Mouse (Mus musculus): ENCODE measurements around the gene Acot10. TPM values are rescaled to one million over a fixed set of nuclear protein-coding genes. Genes with fewer than 3 reads are reported as not detected.
"Not testable (repeated sequence)": the region's sequence is repeated elsewhere in the genome, so short reads cannot be mapped to it uniquely, and the experiment has no call there.

Acot10 gene
- polyA plus RNA-seq (2012; rRNA removed): not detected in 2 replicates
- 0.06 TPM in 1 of 2 replicates, not detected in the other for polyA plus RNA-seq (2014; fragmentation: Nextera tagmentation; extraction: Ambion mirVana)

DNA sequence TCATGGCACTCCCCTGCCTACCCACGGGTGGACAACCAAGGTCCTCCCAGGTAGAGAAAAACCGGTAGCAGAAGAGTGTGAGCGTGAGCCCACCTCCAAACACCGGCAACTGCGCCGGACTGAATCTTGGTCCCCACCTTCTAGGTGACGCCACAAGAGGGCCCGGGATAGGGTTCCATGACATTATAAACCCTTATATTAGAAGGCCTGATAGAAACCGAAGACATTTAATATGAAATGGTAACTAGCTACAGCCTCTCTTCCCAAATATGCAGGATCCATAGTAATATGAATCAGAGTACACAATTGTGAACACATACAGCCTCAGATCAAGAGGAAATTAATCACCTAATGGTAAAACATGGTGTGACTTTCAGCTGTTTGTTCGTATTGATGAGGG, at the start of gene Acot10:
Gene Acot10 (minus strand): TSS at position 101 of the 400 bp plus-strand sequence.
- 79% methylated on average over 10 of the region's 10 CpGs for WGBS (ENCODE audit: insufficient replicate concordance)

DNA sequence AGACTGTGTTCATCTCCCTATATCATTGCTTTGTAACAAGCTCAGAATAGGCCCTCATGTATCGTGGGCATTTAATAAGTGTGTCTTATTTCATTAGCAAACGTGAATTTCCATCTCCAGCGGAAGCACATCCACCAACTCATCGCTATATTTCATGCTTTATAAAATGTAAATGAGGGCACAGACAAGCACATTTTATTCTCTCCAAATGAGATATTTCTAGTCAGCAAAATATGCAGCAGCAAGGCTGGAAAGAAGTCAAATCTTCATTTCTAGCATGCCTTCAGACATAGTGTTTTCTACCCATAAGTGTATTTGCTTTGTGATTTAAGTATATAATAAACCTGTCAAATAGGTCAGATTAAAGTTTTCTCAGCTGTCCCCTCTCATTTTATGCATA, 45.3 kb upstream of the Acot10 start:
- ATAC-seq (ENCODE audit: insufficient read depth): no peak
- 62% methylated on average over 4 of the region's 4 CpGs for WGBS (ENCODE audit: insufficient replicate concordance)
- H3K4me2 ChIP-seq (ENCODE audit: low read depth): no peak overlapping the region
- H3K4me3 ChIP-seq (ENCODE audit: insufficient read depth in 1 of 2, low read depth in 2 of 2, low read length in 2 of 2): no peak overlapping the region
- no peaks in the 10 kb centered on the region for H3K36me3 ChIP-seq (replicated peaks; ENCODE audit: control insufficient read depth, insufficient read depth, low read depth)
- TF ChIP-seq EP300 (IDR thresholded peaks at IDR 0.05; ENCODE audit: low read depth) (no peak), CTCF (IDR thresholded peaks at IDR 0.05; ENCODE audit: low read depth) (no peak)
- DNase-seq (ENCODE audit: low read depth in 3 of 3, low spot score in 3 of 3): no peak
- no peaks in the 10 kb centered on the region for H3K27me3 ChIP-seq (ENCODE audit: control insufficient read depth, insufficient read depth, low read length)
- H3K27ac ChIP-seq: no peak overlapping the region
- H3K4me1 ChIP-seq (replicated peaks; ENCODE audit: control insufficient read depth in 2 of 2, insufficient read depth in 2 of 2, low read length in 1 of 2): no peaks in the 10 kb centered on the region
- no peaks in the 10 kb centered on the region for H3K9me3 ChIP-seq (ENCODE audit: control insufficient read depth, low read length)
- no peak overlapping the region for H3K9ac ChIP-seq (replicated peaks)

More for the DNA sequence above, at the start of gene Acot10:
- Histone ChIP-seq H3K4me1 (replicated peaks; ENCODE audit: control insufficient read depth in 2 of 2, insufficient read depth in 2 of 2, low read length in 1 of 2) (no peaks in the 10 kb centered on the region), H3K36me3 (replicated peaks; ENCODE audit: control insufficient read depth, insufficient read depth, low read depth) (no peaks in the 10 kb centered on the region), H3K27ac (no peak within 1 kb of the TSS), H3K27me3 (ENCODE audit: control insufficient read depth, insufficient read depth, low read length) (no peaks in the 10 kb centered on the region), H3K4me3 (ENCODE audit: insufficient read depth in 1 of 2, low read depth in 2 of 2, low read length in 2 of 2) (no peak within 1 kb of the TSS), H3K9me3 (ENCODE audit: control insufficient read depth, low read length) (no peaks in the 10 kb centered on the region), H3K4me2 (ENCODE audit: low read depth) (no peak within 1 kb of the TSS), H3K9ac (replicated peaks) (no peak within 1 kb of the TSS)
- TF ChIP-seq EP300 (IDR thresholded peaks at IDR 0.05; ENCODE audit: low read depth) (no peak), CTCF (IDR thresholded peaks at IDR 0.05; ENCODE audit: low read depth) (no peak)
- ATAC-seq (ENCODE audit: insufficient read depth) (no peak), DNase-seq (ENCODE audit: low read depth in 3 of 3, low spot score in 3 of 3) (no peak)

DNA sequence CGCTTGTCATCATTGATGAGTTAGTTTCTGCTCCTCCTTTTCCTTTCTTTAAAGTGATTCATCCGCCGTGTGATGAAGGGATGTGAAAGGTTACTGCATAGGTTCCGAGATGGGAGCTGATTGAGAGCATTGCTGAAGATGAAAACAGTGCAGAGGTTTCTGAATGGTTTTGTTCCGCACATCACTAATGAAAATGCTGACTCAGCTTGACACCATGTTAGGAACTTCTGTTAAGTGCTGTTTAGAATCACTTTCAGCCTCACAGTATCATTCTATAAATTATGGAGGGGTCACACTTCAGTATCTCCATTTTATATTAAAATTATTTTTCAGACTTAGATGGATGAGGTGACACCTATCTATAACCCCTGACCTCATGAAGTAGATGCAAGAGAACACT, 29.7 kb upstream of the Acot10 start:
- ATAC-seq (ENCODE audit: insufficient read depth): no peak
- WGBS (ENCODE audit: insufficient replicate concordance): 59% methylated on average over 5 of the region's 5 CpGs
- no peak overlapping the region for H3K27ac ChIP-seq
- no peaks in the 10 kb centered on the region for H3K4me1 ChIP-seq (replicated peaks; ENCODE audit: control insufficient read depth in 2 of 2, insufficient read depth in 2 of 2, low read length in 1 of 2)
- no peaks in the 10 kb centered on the region for H3K9me3 ChIP-seq (ENCODE audit: control insufficient read depth, low read length)
- no peak for TF ChIP-seq CTCF (IDR thresholded peaks at IDR 0.05; ENCODE audit: low read depth)
- H3K4me2 ChIP-seq (ENCODE audit: low read depth): no peak overlapping the region
- no peak overlapping the region for H3K4me3 ChIP-seq (ENCODE audit: insufficient read depth in 1 of 2, low read depth in 2 of 2, low read length in 2 of 2)
- H3K36me3 ChIP-seq (replicated peaks; ENCODE audit: control insufficient read depth, insufficient read depth, low read depth): no peaks in the 10 kb centered on the region
- no peak for DNase-seq (ENCODE audit: low read depth in 3 of 3, low spot score in 3 of 3)
- no peak overlapping the region for H3K9ac ChIP-seq (replicated peaks)
- H3K27me3 ChIP-seq (ENCODE audit: control insufficient read depth, insufficient read depth, low read length): no peaks in the 10 kb centered on the region

DNA sequence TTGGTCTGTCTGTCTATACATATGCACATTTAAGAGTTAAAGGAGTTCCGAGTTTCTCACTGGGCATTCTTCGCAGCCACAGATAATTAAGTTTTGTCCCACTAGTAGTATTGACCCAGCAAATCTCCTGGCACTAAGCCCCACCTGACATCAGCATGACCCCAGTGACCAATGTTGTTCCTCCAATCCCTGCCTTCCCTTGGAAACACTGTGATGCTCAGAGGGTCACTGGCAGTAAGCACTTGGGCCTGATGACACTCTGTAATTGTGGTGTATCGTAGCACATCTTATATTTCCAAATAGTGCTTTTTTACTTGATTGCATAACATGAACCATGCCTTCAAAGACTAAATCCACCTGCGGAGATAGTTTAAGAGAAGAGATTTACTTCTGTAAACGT, 17.6 kb upstream of the Acot10 start:
- Histone ChIP-seq H3K9ac (replicated peaks) (no peak overlapping the region), H3K36me3 (replicated peaks; ENCODE audit: control insufficient read depth, insufficient read depth, low read depth) (no peaks in the 10 kb centered on the region), H3K4me2 (ENCODE audit: low read depth) (no peak overlapping the region), H3K4me1 (replicated peaks; ENCODE audit: control insufficient read depth in 2 of 2, insufficient read depth in 2 of 2, low read length in 1 of 2) (no peaks in the 10 kb centered on the region), H3K27ac (no peak overlapping the region), H3K27me3 (ENCODE audit: control insufficient read depth, insufficient read depth, low read length) (no peaks in the 10 kb centered on the region), H3K4me3 (ENCODE audit: insufficient read depth in 1 of 2, low read depth in 2 of 2, low read length in 2 of 2) (no peak overlapping the region), H3K9me3 (ENCODE audit: control insufficient read depth, low read length) (no peaks in the 10 kb centered on the region)
- ATAC-seq (ENCODE audit: insufficient read depth) (no peak), DNase-seq (ENCODE audit: low read depth in 3 of 3, low spot score in 3 of 3) (no peak)
- no peak for TF ChIP-seq EP300 (IDR thresholded peaks at IDR 0.05; ENCODE audit: low read depth)
- no peak for TF ChIP-seq CTCF (IDR thresholded peaks at IDR 0.05; ENCODE audit: low read depth)
- 65% methylated on average over 5 of the region's 5 CpGs for WGBS (ENCODE audit: insufficient replicate concordance)

DNA sequence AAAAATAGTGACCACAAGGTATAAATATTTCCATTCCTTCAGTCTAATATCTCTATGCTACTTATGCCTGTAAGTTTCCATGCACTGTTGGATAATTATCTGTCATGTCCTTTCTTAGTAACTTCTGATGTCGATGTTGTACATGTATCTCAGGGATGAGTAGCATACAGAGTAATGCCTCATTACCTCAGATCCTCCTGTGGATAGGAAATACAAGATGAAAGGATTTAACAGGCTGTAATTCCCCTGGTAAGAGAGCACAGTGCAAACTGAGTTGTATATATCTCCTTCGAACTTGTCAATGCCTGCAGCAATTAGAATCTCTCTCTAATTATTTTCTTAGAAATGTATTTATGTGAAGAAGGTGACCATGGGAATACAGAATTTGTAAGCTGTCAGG, 16.2 kb upstream of the Acot10 start:
- ATAC-seq (ENCODE audit: insufficient read depth): no peak
- Histone ChIP-seq H3K36me3 (replicated peaks; ENCODE audit: control insufficient read depth, insufficient read depth, low read depth) (no peaks in the 10 kb centered on the region), H3K4me3 (ENCODE audit: insufficient read depth in 1 of 2, low read depth in 2 of 2, low read length in 2 of 2) (no peak overlapping the region), H3K4me2 (ENCODE audit: low read depth) (no peak overlapping the region), H3K9me3 (ENCODE audit: control insufficient read depth, low read length) (no peaks in the 10 kb centered on the region), H3K4me1 (replicated peaks; ENCODE audit: control insufficient read depth in 2 of 2, insufficient read depth in 2 of 2, low read length in 1 of 2) (no peaks in the 10 kb centered on the region), H3K27me3 (ENCODE audit: control insufficient read depth, insufficient read depth, low read length) (no peaks in the 10 kb centered on the region), H3K27ac (no peak overlapping the region), H3K9ac (replicated peaks) (no peak overlapping the region)
- WGBS (ENCODE audit: insufficient replicate concordance): 42% methylated on average over 2 of the region's 2 CpGs
- no peak for DNase-seq (ENCODE audit: low read depth in 3 of 3, low spot score in 3 of 3)
- no peak for TF ChIP-seq EP300 (IDR thresholded peaks at IDR 0.05; ENCODE audit: low read depth)
- TF ChIP-seq CTCF (IDR thresholded peaks at IDR 0.05; ENCODE audit: low read depth): no peak

DNA sequence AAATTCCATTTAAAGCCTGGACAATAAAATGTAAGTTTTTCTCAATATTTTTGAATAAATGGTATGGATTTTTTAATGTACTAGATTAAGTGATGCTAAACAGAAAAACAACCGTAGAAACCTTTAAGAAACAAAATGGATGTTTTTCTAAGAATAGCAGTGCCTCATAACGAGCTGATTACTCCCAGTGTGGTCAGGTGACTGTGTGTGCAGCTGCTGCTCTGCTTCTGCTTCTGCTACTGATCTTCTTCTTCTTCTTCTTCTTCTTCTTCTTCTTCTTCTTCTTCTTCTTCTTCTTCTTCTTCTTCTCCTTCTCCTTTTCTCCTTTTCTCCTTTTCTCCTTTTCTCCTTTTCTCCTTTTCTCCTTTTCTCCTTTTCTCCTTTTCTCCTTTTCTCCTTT, 3.0 kb upstream of the Acot10 start:
- H3K4me1 ChIP-seq (replicated peaks; ENCODE audit: control insufficient read depth in 2 of 2, insufficient read depth in 2 of 2, low read length in 1 of 2); ATAC-seq (ENCODE audit: insufficient read depth); H3K27ac ChIP-seq; H3K4me2 ChIP-seq (ENCODE audit: low read depth); DNase-seq (ENCODE audit: low read depth in 3 of 3, low spot score in 3 of 3); H3K9ac ChIP-seq (replicated peaks); H3K36me3 ChIP-seq (replicated peaks; ENCODE audit: control insufficient read depth, insufficient read depth, low read depth); H3K4me3 ChIP-seq (ENCODE audit: insufficient read depth in 1 of 2, low read depth in 2 of 2, low read length in 2 of 2); H3K27me3 ChIP-seq (ENCODE audit: control insufficient read depth, insufficient read depth, low read length); H3K9me3 ChIP-seq (ENCODE audit: control insufficient read depth, low read length): not testable (repeated sequence)
- WGBS (ENCODE audit: insufficient replicate concordance): 34% methylated on average over 2 of the region's 2 CpGs

Measured in liver, embryonic 14.5 days (tissue).